Mouse (Mus musculus) CH12.LX (cell line): ENCODE measurements at regions not wholly inside any gene's neighbourhood (a gene's known extent, or its start where the extent isn't known, plus 50 kb on each side); places are given as distances from the start of the nearest gene placed in this dataset.
"Not testable (repeated sequence)": the region's sequence is repeated elsewhere in the genome, so short reads cannot be mapped to it uniquely, and the experiment has no call there.

Experiments
- DNase-seq: peaks from one replicate; pipeline ENCODE4 v3.0.0-alpha.2; 2013; ENCODE audit errors: extremely low read depth
- H3K27ac ChIP-seq: 2 replicates; pipeline ENCODE4 v1.5.1; 2012; ENCODE audit warnings: low read depth, mild to moderate bottlenecking, control low read depth, moderate library complexity; ENCODE audit not compliant: insufficient read depth
- H3K27me3 ChIP-seq: replicated peaks from 2 replicates; pipeline ENCODE3; 2012; ENCODE audit warnings: inconsistent platforms
- H3K36me3 ChIP-seq, 2 experiments: replicated peaks in 1 of 2; 2 replicates each; pipeline versions ENCODE3 to v1.6.1; 2012; ENCODE audit warnings: inconsistent platforms in 1 of 2, low read length in 1 of 2, mild to moderate bottlenecking in 1 of 2, mixed read lengths in 1 of 2, moderate library complexity in 1 of 2; ENCODE audit not compliant: control insufficient read depth in 1 of 2, insufficient read depth in 1 of 2
- H3K4me1 ChIP-seq, 2 experiments: 2 replicates each; pipeline ENCODE4 v1.6.1; 2012; ENCODE audit warnings: inconsistent platforms in 1 of 2, moderate library complexity in 1 of 2; ENCODE audit not compliant: insufficient read depth in 2 of 2, control insufficient read depth in 1 of 2
- H3K4me2 ChIP-seq: 2 replicates; pipeline ENCODE4 v1.6.1; 2012; ENCODE audit warnings: low read depth, mild to moderate bottlenecking, control low read depth; ENCODE audit not compliant: poor library complexity, insufficient read depth, severe bottlenecking
- H3K4me3 ChIP-seq, 3 experiments: fragments of 150-350 bp in 1 of 3; sonication (generic) in 1 of 3; replicated peaks in 1 of 3; 2 replicates each; pipeline versions ENCODE3 to v1.5.1; 2011 to 2012; ENCODE audit warnings: low read depth in 2 of 3, low read length in 2 of 3, mild to moderate bottlenecking in 2 of 3, moderate library complexity in 2 of 3, control low read depth in 1 of 3, improper control_type of control experiment in 1 of 3, inconsistent platforms in 1 of 3, mixed read lengths in 1 of 3; ENCODE audit not compliant: poor library complexity in 1 of 3
- H3K79me2 ChIP-seq: replicated peaks from 2 replicates; pipeline ENCODE4 v1.6.1; 2012; ENCODE audit warnings: mild to moderate bottlenecking, moderate library complexity; ENCODE audit not compliant: control insufficient read depth, poor library complexity, insufficient read depth, severe bottlenecking; ENCODE audit errors: extremely low read depth
- H3K9ac ChIP-seq: 2 replicates; pipeline ENCODE4 v1.6.1; 2012; ENCODE audit warnings: low read depth, mild to moderate bottlenecking, control low read depth, moderate library complexity; ENCODE audit not compliant: insufficient read depth
- H3K9me3 ChIP-seq: replicated peaks from 2 replicates; pipeline ENCODE3; 2012; ENCODE audit warnings: low read length, inconsistent platforms, mixed read lengths
- BHLHE40 ChIP-seq: IDR thresholded peaks from 2 replicates; pipeline ENCODE4 v1.6.1; 2011; ENCODE audit warnings: mild to moderate bottlenecking, low read depth, low read length, improper control_type of control experiment
- CHD2 ChIP-seq: IDR thresholded peaks from 2 replicates; pipeline ENCODE4 v1.6.1; 2011; ENCODE audit warnings: low read length, improper control_type of control experiment
- E2F4 ChIP-seq: IDR thresholded peaks from 2 replicates; pipeline ENCODE4 v1.6.1; 2011; ENCODE audit warnings: low read depth, low read length, improper control_type of control experiment; ENCODE audit not compliant: insufficient replicate concordance
- ELF1 ChIP-seq: IDR thresholded peaks from 2 replicates; pipeline ENCODE4 v1.6.1; 2014; ENCODE audit warnings: low read depth, mild to moderate bottlenecking, inconsistent platforms, low read length, improper control_type of control experiment
- GABPA ChIP-seq: IDR thresholded peaks from 2 replicates; pipeline ENCODE4 v1.6.1; 2012; ENCODE audit warnings: low read depth, low read length, improper control_type of control experiment, inconsistent platforms; ENCODE audit not compliant: insufficient replicate concordance
- HCFC1 ChIP-seq: IDR thresholded peaks from 2 replicates; pipeline ENCODE4 v1.6.1; 2012; ENCODE audit warnings: low read depth, mild to moderate bottlenecking, inconsistent platforms, low read length, improper control_type of control experiment
- IRF4 ChIP-seq: IDR thresholded peaks from 2 replicates; pipeline ENCODE4 v1.6.1; 2014; ENCODE audit warnings: low read depth, mild to moderate bottlenecking, inconsistent platforms, low read length, improper control_type of control experiment
- KAT2A ChIP-seq: IDR thresholded peaks from 2 replicates; pipeline ENCODE4 v1.6.1; 2012; ENCODE audit warnings: low read length, improper control_type of control experiment, inconsistent platforms; ENCODE audit not compliant: insufficient replicate concordance
- MAFK ChIP-seq: IDR thresholded peaks from 2 replicates; pipeline ENCODE4 v1.6.1; 2011; ENCODE audit warnings: low read length, improper control_type of control experiment; ENCODE audit not compliant: insufficient replicate concordance
- MAX ChIP-seq: IDR thresholded peaks from 2 replicates; pipeline ENCODE4 v1.6.1; 2011; ENCODE audit warnings: low read length, improper control_type of control experiment
- NRF1 ChIP-seq: IDR thresholded peaks from 2 replicates; pipeline ENCODE4 v1.6.1; 2014; ENCODE audit warnings: low read depth, mild to moderate bottlenecking, inconsistent platforms, low read length, improper control_type of control experiment, moderate library complexity
- PAX5 ChIP-seq: IDR thresholded peaks from 2 replicates; pipeline ENCODE4 v1.6.1; 2012; ENCODE audit warnings: low read length, inconsistent platforms, mixed read lengths
- SMC3 ChIP-seq: IDR thresholded peaks from 2 replicates; pipeline ENCODE4 v1.6.1; 2011; ENCODE audit warnings: low read depth, low read length, improper control_type of control experiment
- TBP ChIP-seq: conservative IDR thresholded peaks from 2 replicates; pipeline ENCODE4 v1.6.1; 2011; ENCODE audit warnings: low read depth, low read length, improper control_type of control experiment
- TCF12 ChIP-seq: IDR thresholded peaks from 2 replicates; pipeline ENCODE4 v1.6.1; 2014; ENCODE audit warnings: low read depth, mild to moderate bottlenecking, inconsistent platforms, low read length, improper control_type of control experiment
- ZKSCAN1 ChIP-seq: IDR thresholded peaks from 2 replicates; pipeline ENCODE4 v1.6.1; 2012; ENCODE audit warnings: low read depth, inconsistent platforms, low read length, improper control_type of control experiment, borderline replicate concordance
- ZNF384 ChIP-seq: IDR thresholded peaks from 2 replicates; pipeline ENCODE4 v1.6.1; 2012; ENCODE audit warnings: low read depth, low read length, improper control_type of control experiment, inconsistent platforms
- dilution Hi-C: fragments of 300-500 bp; cut with MboI; formaldehyde crosslinking; loops from 2 replicates; pipeline ENCODE4 v1.14.3; 2020; ENCODE audit warnings: low sequenced_read_pairs; ENCODE audit not compliant: extremely low pct_unique_long_range_greater_than_20kb, extremely low pct_ligation_motif_present
- in situ Hi-C: fragments of 300-500 bp; cut with MboI; formaldehyde crosslinking; loops from 3 replicates; pipeline ENCODE4 v1.14.3; 2019; ENCODE audit warnings: low sequenced_read_pairs, low pct_ligation_motif_present, low pct_unique_long_range_greater_than_20kb, mixed read lengths

DNA sequence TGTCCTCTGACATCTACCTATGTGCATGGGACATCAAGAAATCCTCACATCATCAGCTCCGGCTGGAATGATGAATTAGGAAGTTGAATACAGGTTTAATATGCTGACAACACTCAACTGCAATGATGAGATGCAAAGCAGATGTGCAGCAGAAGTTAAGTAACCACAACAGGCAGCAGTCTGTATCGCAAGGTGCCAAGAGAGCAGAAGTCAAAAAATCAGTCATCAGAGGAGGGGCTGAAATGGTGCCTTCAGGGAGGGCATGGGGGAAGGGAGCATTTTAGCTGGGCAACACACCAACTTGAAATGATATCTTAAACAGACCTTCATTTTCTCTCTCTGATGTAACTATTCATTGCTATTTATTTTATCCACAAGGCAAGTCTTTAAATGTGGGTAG lies 152.3 kb upstream of the Fundc1 start:
- H3K4me3 ChIP-seq, result no peak overlapping the region
- dilution Hi-C loops, result no loop called here
- H3K79me2 ChIP-seq, result no peaks in the 10 kb centered on the region
- H3K4me2 ChIP-seq, result no peak overlapping the region
- no peaks in the 10 kb centered on the region for H3K4me1 ChIP-seq
- H3K9ac ChIP-seq, result no peak overlapping the region
- no peak overlapping the region for H3K27ac ChIP-seq
- TF ChIP-seq ELF1 (no peak), CHD2 (no peak), ZKSCAN1 (no peak), PAX5 (no peak), HCFC1 (no peak), GABPA (no peak), MAFK (no peak), KAT2A (no peak), MAX (no peak), BHLHE40 (no peak), ZNF384 (no peak), TBP (no peak), E2F4 (no peak), IRF4 (no peak), SMC3 (no peak), TCF12 (no peak), NRF1 (no peak)
- H3K36me3 ChIP-seq, result no peaks in the 10 kb centered on the region
- in situ Hi-C loops, result no loop called here
- DNase-seq, result no peak
- no peaks in the 10 kb centered on the region for H3K9me3 ChIP-seq
- no peaks in the 10 kb centered on the region for H3K27me3 ChIP-seq

DNA sequence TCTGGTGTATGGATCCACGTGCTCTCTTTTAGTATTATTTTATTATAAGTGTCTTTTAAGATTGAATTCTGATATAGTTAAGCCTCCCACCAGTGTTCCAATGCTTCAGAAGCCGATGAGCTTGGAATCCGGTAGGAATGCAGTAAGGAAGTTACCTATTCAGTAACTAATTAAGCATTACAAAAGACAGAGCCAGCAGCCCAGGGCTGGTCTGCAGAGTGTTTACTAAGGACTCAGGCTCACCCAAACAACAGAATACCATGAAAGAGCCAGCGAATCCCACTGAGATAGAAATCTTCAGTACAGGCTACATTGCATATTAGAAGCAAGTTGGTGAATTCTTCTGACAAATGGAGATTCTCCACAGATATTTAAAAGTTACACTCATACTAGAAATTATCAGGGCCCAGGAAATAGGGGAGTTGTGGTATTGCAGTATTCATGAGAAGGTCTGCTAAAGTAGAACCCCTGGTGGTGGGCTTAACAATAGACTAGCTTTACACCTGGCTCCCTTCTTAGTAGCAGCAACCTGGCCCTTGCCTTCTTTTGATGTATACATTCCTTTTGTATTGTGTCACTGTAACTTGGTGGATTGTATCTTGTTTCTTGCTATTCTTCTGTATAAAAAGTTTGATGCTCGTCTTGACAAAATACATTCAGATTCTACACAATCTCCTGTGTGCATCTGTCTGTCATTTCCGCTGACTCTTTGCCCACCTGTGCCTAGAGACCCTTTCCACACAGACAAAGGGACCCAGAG lies 149.9 kb upstream of the Fundc1 start:
- H3K27ac ChIP-seq, H3K27me3 ChIP-seq, H3K36me3 ChIP-seq, H3K79me2 ChIP-seq, DNase-seq, H3K9me3 ChIP-seq, dilution Hi-C loops, in situ Hi-C loops, H3K4me1 ChIP-seq, H3K9ac ChIP-seq, H3K4me3 ChIP-seq, H3K4me2 ChIP-seq: not testable (repeated sequence)
